Mouse (Mus musculus): Measurements from ENCODE around the gene Med9.

DNA sequence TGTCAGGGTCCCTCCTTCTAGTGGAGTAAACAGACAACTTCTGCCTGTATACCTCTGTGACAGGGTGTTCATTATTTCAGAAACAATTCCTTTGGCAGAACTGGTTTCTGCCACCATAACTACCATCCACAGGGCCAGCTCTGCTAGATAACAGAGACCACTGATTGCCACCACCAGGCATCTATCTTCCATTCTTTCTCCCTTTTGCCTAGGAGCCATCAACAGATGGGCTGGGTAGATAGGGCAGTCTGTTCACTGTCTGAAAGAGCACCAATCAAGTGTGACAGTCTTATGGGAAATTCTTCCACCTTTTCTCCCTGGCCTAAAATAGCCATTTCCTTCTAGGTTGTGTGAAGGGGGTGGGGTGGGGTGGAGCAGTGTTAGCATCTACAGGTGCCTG is 37.4 kb upstream of the Med9 start:
- no peak for TF ChIP-seq POLR2A (IDR thresholded peaks at IDR 0.05; ENCODE audit: borderline replicate concordance, insufficient read depth, low read length)
- TF ChIP-seq CTCF (IDR thresholded peaks at IDR 0.05; ENCODE audit: borderline replicate concordance, insufficient read depth, low read depth, low read length) = no peak
